In genomic region chr11:109584843-109585713, GRCm38 (mm10) we compare ENCODE assay signal across 8 mouse cellular contexts. TPM values are rescaled to one million over a fixed set of nuclear protein-coding genes. Genes with fewer than 3 reads are reported as not detected.
A peak's percentile ranks its signal among the peaks of the same experiment; 100 is the strongest.
DNase-seq lines count a peak whose midpoint lies in the region; ATAC-seq and TF ChIP-seq lines count a peak whose summit lies in the region.

No protein-coding gene starts in this region.

- H3K9me3 ChIP-seq in E14TG2a.4 (ENCODE audit: low read length): 0 out of 2 replicates have a peak, but pooled peaks cover 4% of the 10 kb centered on the region
- H3K9me3 ChIP-seq in heart, embryonic 15.5 days (replicated peaks): no peaks in the 10 kb centered on the region
- H3K9me3 ChIP-seq in lung, embryonic 14.5 days (ENCODE audit: low read depth, low read length): no peaks in the 10 kb centered on the region

- DNase-seq in brain, adult 2 months (ENCODE audit: low read depth, low spot score): peak; percentile 92
- DNase-seq in layer of hippocampus, adult 2 months (ENCODE audit: low spot score in 2 of 2): peak; percentile 68 to 76
- peak; percentile 91 for DNase-seq in lung, embryonic 14.5 days
- peak; percentile 78 for DNase-seq in testis, postnatal 10 days (ENCODE audit: low spot score)

- ATAC-seq in erythroid progenitor cell, adult 5-6 weeks (replicated peaks; ENCODE audit: low FRiP score, poor library complexity, severe bottlenecking): peak; percentile 71
- ATAC-seq in heart, embryonic 15.5 days (replicated peaks; ENCODE audit: insufficient number of reproducible peaks, insufficient read depth, low FRiP score, low read depth): 0 out of 2 replicates have a peak, but pooled peaks have one; percentile 16
- peak; percentile 58; the same call in 1 of the 2 replicates for ATAC-seq in lung, embryonic 14.5 days (ENCODE audit: insufficient read depth)
- peak; percentile 92 for ATAC-seq in neutrophil, adult 5-6 weeks (ENCODE audit: extremely low read depth, insufficient number of reproducible peaks, low FRiP score, poor library complexity, severe bottlenecking)

- H3K27ac ChIP-seq in heart, embryonic 15.5 days: no peak overlapping the region
- H3K27ac ChIP-seq in layer of hippocampus, adult 2 months: 0 out of 2 replicates have a peak overlapping the region, but pooled peaks have one; percentile 43
- no peak overlapping the region for H3K27ac ChIP-seq in lung, embryonic 14.5 days (ENCODE audit: low read depth)

- no peaks in the 10 kb centered on the region for H3K27me3 ChIP-seq in E14TG2a.4 (ENCODE audit: insufficient read depth, low read length)
- no peaks in the 10 kb centered on the region for H3K27me3 ChIP-seq in heart, embryonic 15.5 days
- no peaks in the 10 kb centered on the region for H3K27me3 ChIP-seq in lung, embryonic 14.5 days (ENCODE audit: insufficient read depth, low read length)

- 47% methylated on average over 11 of the region's 11 CpGs for WGBS in heart, embryonic 15.5 days
- WGBS in lung, embryonic 14.5 days: 45% methylated on average over 11 of the region's 11 CpGs

- H3K4me3 ChIP-seq in E14TG2a.4 (replicated peaks; ENCODE audit: low read length): no peak overlapping the region
- no peak overlapping the region for H3K4me3 ChIP-seq in heart, embryonic 15.5 days
- no peak overlapping the region for H3K4me3 ChIP-seq in layer of hippocampus, adult 2 months
- H3K4me3 ChIP-seq in lung, embryonic 14.5 days (ENCODE audit: low read depth, low read length): no peak overlapping the region

- H3K36me3 ChIP-seq in E14TG2a.4 (ENCODE audit: insufficient read depth, low read length): peaks cover 10% of the 10 kb centered on the region
- peaks cover 22% of the 10 kb centered on the region; the same call in 1 of the 2 replicates for H3K36me3 ChIP-seq in heart, embryonic 15.5 days
- H3K36me3 ChIP-seq in lung, embryonic 14.5 days (ENCODE audit: insufficient read depth): peaks cover 18% of the 10 kb centered on the region; the same call in 1 of the 2 replicates

- no peak overlapping the region for H3K9ac ChIP-seq in heart, embryonic 15.5 days
- H3K9ac ChIP-seq in lung, embryonic 14.5 days: no peak overlapping the region

- TF ChIP-seq CTCF in E14TG2a.4 (conservative IDR thresholded peaks at IDR 0.05; ENCODE audit: low read length): peak; percentile 77
- peak; percentile 99 for TF ChIP-seq CTCF in layer of hippocampus, adult 2 months (conservative IDR thresholded peaks at IDR 0.05)
- peak; percentile 99 for TF ChIP-seq CTCF in lung, embryonic 14.5 days (IDR thresholded peaks at IDR 0.05; ENCODE audit: low read depth)

- H3K4me2 ChIP-seq in heart, embryonic 15.5 days: no peak overlapping the region
- no peak overlapping the region for H3K4me2 ChIP-seq in lung, embryonic 14.5 days

- peaks cover 17% of the 10 kb centered on the region for H3K4me1 ChIP-seq in E14TG2a.4 (replicated peaks; ENCODE audit: low read depth, low read length)
- peaks cover 24% of the 10 kb centered on the region for H3K4me1 ChIP-seq in heart, embryonic 15.5 days (replicated peaks)
- H3K4me1 ChIP-seq in lung, embryonic 14.5 days (ENCODE audit: insufficient read depth): peaks cover 5% of the 10 kb centered on the region; the same call in 1 of the 2 replicates

RNA-seq across cellular contexts. Expression of gene Wipi1, which starts 26.7 kb away (rescaled TPM):
- total RNA-seq in erythroid progenitor cell, adult 5-6 weeks (2015; ENCODE audit: low replicate concordance): 40.4 and 58.3 TPM in 2 replicates
- total RNA-seq in erythroid progenitor cell, adult 5-6 weeks (2017; ENCODE audit: low replicate concordance): 20.3 and 33.6 TPM in 2 replicates
- polyA plus RNA-seq in heart, embryonic 15.5 days (2015; fragmentation: Nextera tagmentation; extraction: Ambion mirVana): 50.9 and 54.1 TPM in 2 replicates
- total RNA-seq in layer of hippocampus, adult 2 months (2021): 10 to 100 TPM; 21.6 to 22.2 TPM
- 24.1 and 24.9 TPM in 2 replicates for polyA plus RNA-seq in lung, embryonic 14.5 days (2014; fragmentation: Nextera tagmentation; extraction: Ambion mirVana)
- total RNA-seq in neutrophil, adult 5-6 weeks (2017): 1.2 and 2.4 TPM in 2 replicates

Comparison
In these comparisons a context has a peak if more than half of its experiments do, and no peak if none do; other contexts are left out.
1. ATAC-seq: peak in every context shown above with its lines; median percentile 92 in neutrophil, adult 5-6 weeks; 71 in erythroid progenitor cell, adult 5-6 weeks; 58 in lung, embryonic 14.5 days; 16 in heart, embryonic 15.5 days.